Mouse (Mus musculus): ENCODE measurements around the gene Trrap.

DNA sequence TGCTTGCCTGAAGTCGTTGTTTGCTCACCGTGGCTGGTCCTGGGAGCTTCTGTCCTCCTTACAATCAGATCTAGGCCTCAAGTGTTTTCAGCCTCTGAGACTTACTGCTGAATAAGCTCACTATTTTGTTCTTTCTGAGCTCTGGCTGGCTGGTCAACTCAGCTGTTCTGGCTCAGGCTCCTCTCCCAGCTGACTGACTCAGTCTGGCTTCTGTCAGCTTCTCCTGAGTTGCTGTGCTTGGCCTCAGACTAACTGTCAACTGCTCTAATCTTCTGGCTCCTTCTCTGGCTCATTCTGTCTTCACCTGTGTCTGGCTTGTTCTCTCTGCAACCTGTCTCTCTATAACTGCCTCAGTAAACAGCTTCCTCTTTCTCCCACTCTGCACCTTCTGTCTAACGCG, 62.1 kb downstream of the Trrap start:
- TF ChIP-seq NANOG (IDR thresholded peaks at IDR 0.05; ENCODE audit: borderline replicate concordance, low read length): no peak
- TF ChIP-seq CTCF (conservative IDR thresholded peaks at IDR 0.05; ENCODE audit: low read length): no peak
- TF ChIP-seq POU5F1 (IDR thresholded peaks at IDR 0.05; ENCODE audit: borderline replicate concordance, low read length): no peak
